Mouse (Mus musculus) lung, postnatal 0 days (tissue): Measurements from ENCODE around the gene Mex3a. TPM values are rescaled to one million over a fixed set of nuclear protein-coding genes. Genes with fewer than 3 reads are reported as not detected.
A peak's percentile ranks its signal among the peaks of the same experiment; 100 is the strongest.

Experiments
- ATAC-seq: fragments of 200-750 bp; cut with Nextera tagmentation; 2 replicates; pipeline ENCODE4 v1.8.0; 2017; ENCODE audit warnings: moderate library complexity
- DNase-seq: peaks from one replicate; pipeline ENCODE4 v3.0.0-alpha.2; 2016; ENCODE audit warnings: low spot score
- H3K27ac ChIP-seq: fragments of 300-500 bp; sonication (generic); 2 replicates; pipeline ENCODE4 v1.5.1; 2014; ENCODE audit warnings: antibody characterized with exemption, mild to moderate bottlenecking, low read length, mixed read lengths
- H3K27me3 ChIP-seq: fragments of 300-500 bp; sonication (generic); replicated peaks from 2 replicates; pipeline ENCODE4 v1.6.1; 2014; ENCODE audit warnings: low read length, mixed read lengths; ENCODE audit not compliant: insufficient read depth
- H3K36me3 ChIP-seq: fragments of 300-500 bp; sonication (generic); 2 replicates; pipeline ENCODE4 v1.6.1; 2014; ENCODE audit warnings: low read length, mixed read lengths; ENCODE audit not compliant: insufficient read depth
- H3K4me1 ChIP-seq: fragments of 300-500 bp; sonication (generic); 2 replicates; pipeline ENCODE4 v1.6.1; 2014; ENCODE audit warnings: antibody characterized with exemption, low read depth, low read length, mixed read lengths; ENCODE audit not compliant: insufficient read depth
- H3K4me2 ChIP-seq: fragments of 300-500 bp; sonication (generic); replicated peaks from 2 replicates; pipeline ENCODE4 v1.6.1; 2014; ENCODE audit warnings: low read depth, mild to moderate bottlenecking, low read length, moderate library complexity, mixed read lengths
- H3K4me3 ChIP-seq: fragments of 300-500 bp; sonication (generic); 2 replicates; pipeline ENCODE4 v1.5.1; 2014; ENCODE audit warnings: low read depth, low read length
- H3K9ac ChIP-seq: fragments of 300-500 bp; sonication (generic); replicated peaks from 2 replicates; pipeline ENCODE4 v1.6.1; 2014; ENCODE audit warnings: low read depth, mild to moderate bottlenecking
- H3K9me3 ChIP-seq: fragments of 300-500 bp; sonication (generic); 2 replicates; pipeline ENCODE4 v1.6.1; 2016; ENCODE audit warnings: low read length, mixed read lengths
- CTCF ChIP-seq: IDR thresholded peaks from 2 replicates; pipeline ENCODE4 v1.5.1; 2016; ENCODE audit warnings: antibody characterized with exemption, mild to moderate bottlenecking
- EP300 ChIP-seq: IDR thresholded peaks from 2 replicates; pipeline ENCODE4 v1.6.1; 2016; ENCODE audit warnings: antibody characterized with exemption, mild to moderate bottlenecking, control low read depth
- WGBS: fragments of 180-500 bp; shearing (Covaris S2); extraction: QIAGEN DNeasy Blood & Tissue Kit; methylation state at CpG from one replicate; pipeline ENCODE4 v1.1.7; 2014; 5-methylcytosine and 5-hydroxymethylcytosine counted together
- polyA plus RNA-seq: library from polyadenylated mRNA; unstranded; fragments of >200 nt; fragmentation: Nextera tagmentation; extraction: Ambion mirVana; gene quantifications from 2 replicates; pipeline ENCODE4 v1.2.1, GENCODE M21; 2015

Mex3a gene
- polyA plus RNA-seq, 1 experiment from 2014 or later, result 2.6 TPM

GRCm38 (mm10) chr3:88568615-88569014 is 36.4 kb downstream of the Mex3a start:
- DNase-seq (no peak), ATAC-seq (no peak)
- H3K36me3 ChIP-seq, result peaks cover 43% of the 10 kb centered on the region
- no peak overlapping the region for H3K4me2 ChIP-seq
- no peak overlapping the region for H3K9ac ChIP-seq
- 96% methylated on average over 2 of the region's 2 CpGs for WGBS
- no peaks in the 10 kb centered on the region for H3K27me3 ChIP-seq
- no peaks in the 10 kb centered on the region for H3K9me3 ChIP-seq
- no peak overlapping the region for H3K27ac ChIP-seq
- H3K4me1 ChIP-seq, result no peaks in the 10 kb centered on the region
- H3K4me3 ChIP-seq, result no peak overlapping the region
- TF ChIP-seq EP300, result no peak
- TF ChIP-seq CTCF, result no peak

GRCm38 (mm10) chr3:88569093-88569492 is 36.9 kb downstream of the Mex3a start:
- TF ChIP-seq EP300, result no peak
- TF ChIP-seq CTCF, result no peak
- WGBS, result 69% methylated on average over 2 of the region's 2 CpGs
- no peak overlapping the region for H3K27ac ChIP-seq
- no peaks in the 10 kb centered on the region for H3K27me3 ChIP-seq
- no peaks in the 10 kb centered on the region for H3K4me1 ChIP-seq
- no peak for DNase-seq
- H3K4me2 ChIP-seq, result no peak overlapping the region
- no peak overlapping the region for H3K9ac ChIP-seq
- no peak overlapping the region for H3K4me3 ChIP-seq
- peaks cover 38% of the 10 kb centered on the region for H3K36me3 ChIP-seq
- ATAC-seq, result peak; percentile 47; the same call in 1 of the 2 replicates
- H3K9me3 ChIP-seq, result no peaks in the 10 kb centered on the region

- Histone ChIP-seq H3K9me3 (no peaks in the 10 kb centered on the region), H3K36me3 (peaks cover 32% of the 10 kb centered on the region), H3K4me2 (no peak overlapping the region), H3K9ac (no peak overlapping the region), H3K27me3 (no peaks in the 10 kb centered on the region), H3K4me3 (no peak overlapping the region), H3K4me1 (no peaks in the 10 kb centered on the region), H3K27ac (no peak overlapping the region)
- DNase-seq (peak; percentile 63), ATAC-seq (peak; percentile 69)
- TF ChIP-seq EP300 (no peak), CTCF (no peak)
- 72% methylated on average over 5 of the region's 5 CpGs for WGBS
These were observed 37.5 kb downstream of the Mex3a start for GRCm38 (mm10) chr3:88569694-88570093.

GRCm38 (mm10) chr3:88570341-88570740 is 38.1 kb downstream of the Mex3a start:
- Histone ChIP-seq H3K36me3 (peaks cover 25% of the 10 kb centered on the region), H3K27me3 (no peaks in the 10 kb centered on the region), H3K27ac (no peak overlapping the region), H3K4me1 (no peaks in the 10 kb centered on the region), H3K4me3 (no peak overlapping the region), H3K9ac (no peak overlapping the region), H3K9me3 (no peaks in the 10 kb centered on the region), H3K4me2 (no peak overlapping the region)
- no peak for ATAC-seq
- DNase-seq, result no peak
- 85% methylated on average over 10 of the region's 10 CpGs for WGBS
- no peak for TF ChIP-seq CTCF
- no peak for TF ChIP-seq EP300

GRCm38 (mm10) chr3:88571856-88572255 is 39.7 kb downstream of the Mex3a start:
- ATAC-seq (no peak), DNase-seq (no peak)
- Histone ChIP-seq H3K4me3 (no peak overlapping the region), H3K9me3 (no peaks in the 10 kb centered on the region), H3K27me3 (no peaks in the 10 kb centered on the region), H3K4me2 (no peak overlapping the region), H3K27ac (no peak overlapping the region), H3K36me3 (peaks cover 10% of the 10 kb centered on the region; the same call in 1 of the 2 replicates), H3K4me1 (no peaks in the 10 kb centered on the region), H3K9ac (no peak overlapping the region)
- no peak for TF ChIP-seq EP300
- no peak for TF ChIP-seq CTCF
- WGBS, result 94% methylated on average over 1 of the region's 1 CpGs

DNA sequence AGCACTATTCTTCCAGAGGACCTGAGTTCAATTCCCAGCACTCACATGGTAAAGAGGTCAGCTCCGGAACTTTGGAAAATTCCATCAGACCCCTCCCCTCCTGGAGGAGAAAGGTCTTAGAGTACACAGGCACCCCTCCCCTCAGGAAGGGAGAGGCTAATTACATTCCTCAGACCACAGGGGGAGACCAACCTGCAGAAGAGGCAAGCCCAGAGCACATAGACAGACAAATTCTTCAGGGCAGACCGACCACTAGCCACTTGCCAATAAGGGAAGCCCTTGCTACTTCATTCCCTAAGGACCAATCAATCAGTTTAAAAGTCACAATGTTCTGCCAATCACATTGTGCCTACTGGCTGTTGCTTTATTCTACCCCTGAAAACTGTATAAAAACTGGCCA is 40.6 kb downstream of the Mex3a start:
- Histone ChIP-seq H3K27ac (no peak overlapping the region), H3K4me1 (no peaks in the 10 kb centered on the region), H3K9ac (no peak overlapping the region), H3K4me3 (no peak overlapping the region), H3K9me3 (no peaks in the 10 kb centered on the region), H3K4me2 (no peak overlapping the region), H3K27me3 (no peaks in the 10 kb centered on the region), H3K36me3 (peaks cover 10% of the 10 kb centered on the region; the same call in 1 of the 2 replicates)
- 72% methylated on average over 2 of the region's 2 CpGs for WGBS
- TF ChIP-seq CTCF (no peak), EP300 (no peak)
- no peak for DNase-seq
- ATAC-seq, result no peak

GRCm38 (mm10) chr3:88573810-88574209 is 41.6 kb downstream of the Mex3a start:
- WGBS, result 84% methylated on average over 2 of the region's 2 CpGs
- Histone ChIP-seq H3K27ac (no peak overlapping the region), H3K9me3 (no peaks in the 10 kb centered on the region), H3K27me3 (no peaks in the 10 kb centered on the region), H3K4me2 (no peak overlapping the region), H3K4me1 (no peaks in the 10 kb centered on the region), H3K9ac (no peak overlapping the region), H3K36me3 (peaks cover 3% of the 10 kb centered on the region; the same call in 1 of the 2 replicates), H3K4me3 (no peak overlapping the region)
- ATAC-seq, result no peak
- no peak for DNase-seq
- no peak for TF ChIP-seq EP300
- TF ChIP-seq CTCF, result no peak
